Mouse (Mus musculus) small intestine, adult 2 months (tissue): ENCODE measurements at regions not wholly inside any gene's neighbourhood (a gene's known extent, or its start where the extent isn't known, plus 50 kb on each side); places are given as distances from the start of the nearest gene placed in this dataset.

Experiments used
- H3K27ac ChIP-seq: fragments of 200-500 bp; 2 replicates; pipeline ENCODE4 v1.5.1; 2012; ENCODE audit warnings: low read depth, low read length, control low read depth, inconsistent platforms; ENCODE audit not compliant: insufficient read depth
- H3K27me3 ChIP-seq: fragments of 200-500 bp; 2 replicates; pipeline ENCODE4 v1.6.1; 2012; ENCODE audit warnings: mild to moderate bottlenecking, moderate library complexity, low read length, inconsistent platforms; ENCODE audit not compliant: control insufficient read depth, insufficient read depth
- H3K36me3 ChIP-seq: fragments of 200-500 bp; 2 replicates; pipeline ENCODE4 v1.6.1; 2012; ENCODE audit warnings: mild to moderate bottlenecking, low read length, control low read depth, inconsistent platforms; ENCODE audit not compliant: control insufficient read depth, insufficient read depth
- H3K4me1 ChIP-seq: fragments of 200-500 bp; 2 replicates; pipeline ENCODE4 v1.6.1; 2012; ENCODE audit warnings: low read length, inconsistent platforms, mixed read lengths; ENCODE audit not compliant: control insufficient read depth, insufficient read depth, insufficient read length
- H3K4me3 ChIP-seq: fragments of 200-500 bp; 2 replicates; pipeline ENCODE4 v1.5.1; 2012; ENCODE audit warnings: low read depth, mild to moderate bottlenecking, control low read depth, inconsistent platforms, low read length, moderate library complexity
- CTCF ChIP-seq: fragments of 200-500 bp; IDR thresholded peaks from 2 replicates; pipeline ENCODE4 v1.5.1; 2012; ENCODE audit warnings: low read depth, mild to moderate bottlenecking, control low read depth, inconsistent platforms, low read length, moderate library complexity, mixed read lengths; ENCODE audit not compliant: insufficient replicate concordance, insufficient read length; ENCODE audit errors: extremely low read depth
- POLR2A ChIP-seq: fragments of 200-500 bp; IDR thresholded peaks from 2 replicates; pipeline ENCODE4 v1.6.1; 2012; ENCODE audit warnings: low read depth, mild to moderate bottlenecking, control low read depth, inconsistent platforms, low read length, moderate library complexity
- WGBS: fragments of 180-500 bp; shearing (Covaris S2); methylation state at CpG from one replicate; pipeline ENCODE4 v1.1.7; 2018; 5-methylcytosine and 5-hydroxymethylcytosine counted together

DNA sequence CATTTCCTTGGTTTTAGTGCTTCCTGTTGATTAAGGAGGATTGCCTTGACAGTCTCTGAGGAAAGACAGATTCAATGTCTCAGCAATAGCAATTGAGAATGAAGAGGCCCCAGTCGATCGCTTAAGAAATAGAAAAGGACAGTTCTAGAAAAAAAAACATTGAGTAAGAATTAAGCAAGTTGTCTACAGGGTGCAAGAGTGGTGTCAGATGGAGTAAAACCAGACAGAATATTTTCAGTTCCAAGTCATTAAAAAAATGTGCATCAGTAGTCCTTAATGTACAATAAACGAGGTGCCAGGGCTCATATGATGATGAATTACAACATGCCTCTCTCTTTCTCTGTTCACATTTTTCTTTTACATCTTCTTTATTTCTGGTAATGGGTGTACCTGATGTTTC, 248.5 kb upstream of the Cdh11 start:
- H3K27me3 ChIP-seq, result no peaks in the 10 kb centered on the region
- no peaks in the 10 kb centered on the region for H3K4me1 ChIP-seq
- TF ChIP-seq CTCF, result no peak
- TF ChIP-seq POLR2A, result no peak
- H3K36me3 ChIP-seq, result no peaks in the 10 kb centered on the region
- H3K27ac ChIP-seq, result no peak overlapping the region
- 78% methylated on average over 3 of the region's 3 CpGs for WGBS
- H3K4me3 ChIP-seq, result no peak overlapping the region

DNA sequence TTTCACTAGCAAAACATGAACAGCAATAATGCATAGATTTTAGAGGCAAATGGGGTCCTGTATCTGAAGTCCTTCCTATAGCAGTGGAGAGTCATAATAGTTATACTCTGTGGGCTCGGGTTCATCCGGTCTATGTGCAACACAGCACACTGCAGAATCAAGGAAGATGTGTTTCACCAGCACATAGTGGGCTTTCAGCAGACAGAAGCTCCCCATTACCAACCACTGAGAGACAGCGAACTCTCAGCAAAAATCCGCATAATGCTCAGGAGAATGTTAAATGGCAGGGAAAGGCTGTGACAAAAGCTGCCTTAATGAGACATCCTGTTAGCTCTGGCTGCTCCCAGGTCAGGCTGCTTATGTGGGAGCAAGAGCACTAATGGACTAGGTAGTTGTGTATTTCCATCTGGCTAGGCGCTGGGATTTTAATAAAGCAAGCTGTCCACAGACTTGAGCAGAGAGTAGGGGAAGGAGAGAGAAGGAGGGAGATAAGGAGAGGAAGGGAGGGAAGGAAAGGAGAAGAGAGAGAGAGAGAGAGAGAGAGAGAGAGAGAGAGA, 286.7 kb upstream of the Cdh11 start:
- Histone ChIP-seq H3K4me3 (no peak overlapping the region), H3K36me3 (no peaks in the 10 kb centered on the region), H3K27ac (no peak overlapping the region), H3K27me3 (no peaks in the 10 kb centered on the region), H3K4me1 (no peaks in the 10 kb centered on the region)
- WGBS, result 82% methylated on average over 5 of the region's 5 CpGs
- no peak for TF ChIP-seq POLR2A
- TF ChIP-seq CTCF, result no peak

- Histone ChIP-seq H3K36me3 (no peaks in the 10 kb centered on the region), H3K27me3 (no peaks in the 10 kb centered on the region), H3K27ac (no peak overlapping the region), H3K4me1 (no peaks in the 10 kb centered on the region), H3K4me3 (no peak overlapping the region)
- TF ChIP-seq CTCF (no peak), POLR2A (no peak)
- 93% methylated on average over 1 of the region's 1 CpGs for WGBS
Observed at GRCm38 (mm10) chr8:103072646-103073045, 287.2 kb upstream of the Cdh11 start.

DNA sequence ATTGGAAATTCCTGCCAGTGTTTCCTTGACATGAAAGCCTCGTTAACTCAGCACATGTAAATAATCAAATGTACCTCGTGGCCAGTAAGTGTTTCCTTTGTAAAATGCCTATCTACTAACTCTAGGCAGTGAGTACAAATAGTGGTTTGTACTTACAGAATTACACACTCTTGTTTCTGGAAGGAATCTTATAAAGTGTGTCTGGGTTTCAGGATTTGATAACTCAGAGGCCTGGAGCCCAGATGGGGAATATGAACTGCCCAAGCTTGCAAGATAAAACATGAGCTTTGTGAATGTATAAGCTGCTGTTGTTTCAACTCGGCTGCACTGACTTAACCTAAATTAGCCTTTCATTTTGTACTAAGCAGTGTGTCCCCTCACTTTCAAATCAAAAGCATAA, 293.1 kb upstream of the Cdh11 start:
- WGBS, result 45% methylated on average over 3 of the region's 3 CpGs
- Histone ChIP-seq H3K36me3 (no peaks in the 10 kb centered on the region), H3K4me3 (no peak overlapping the region), H3K4me1 (no peaks in the 10 kb centered on the region), H3K27ac (no peak overlapping the region), H3K27me3 (no peaks in the 10 kb centered on the region)
- no peak for TF ChIP-seq POLR2A

GRCm38 (mm10) chr8:103086956-103087482, 301.6 kb upstream of the Cdh11 start:
- 73% methylated on average over 4 of the region's 4 CpGs for WGBS
- Histone ChIP-seq H3K4me1 (no peaks in the 10 kb centered on the region), H3K36me3 (no peaks in the 10 kb centered on the region), H3K27ac (no peak overlapping the region), H3K4me3 (no peak overlapping the region), H3K27me3 (no peaks in the 10 kb centered on the region)
- TF ChIP-seq CTCF, result no peak
- no peak for TF ChIP-seq POLR2A

DNA sequence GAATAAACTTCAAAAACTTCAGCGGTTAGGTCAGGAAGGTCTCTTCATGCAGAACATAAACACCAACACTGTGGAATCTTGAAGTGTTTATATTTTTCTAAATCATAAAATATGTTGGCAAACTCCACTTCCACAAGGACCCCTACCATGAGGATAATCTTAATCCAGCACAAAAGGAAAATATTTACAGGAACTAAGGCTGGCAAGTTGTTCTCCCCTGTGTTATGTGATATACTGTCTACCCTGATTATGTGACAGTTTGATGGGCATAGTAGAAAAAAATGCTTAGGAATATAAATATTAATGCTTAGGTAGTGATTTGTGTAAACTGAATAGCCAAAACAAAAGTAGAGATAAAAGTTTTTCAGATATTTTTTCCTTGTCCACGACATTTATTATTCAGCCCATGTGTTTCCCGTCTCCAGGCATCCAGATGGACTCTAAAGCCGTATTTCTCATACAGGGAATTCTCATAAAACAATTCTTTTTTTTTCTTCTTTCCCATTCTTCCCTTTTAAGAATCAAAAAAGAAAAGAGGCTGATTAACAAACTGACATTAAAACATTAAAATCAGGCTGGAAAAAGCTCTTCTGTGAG, 311.2 kb upstream of the Cdh11 start:
- no peaks in the 10 kb centered on the region for H3K4me1 ChIP-seq
- TF ChIP-seq CTCF (no peak), POLR2A (no peak)
- no peaks in the 10 kb centered on the region for H3K36me3 ChIP-seq
- H3K27me3 ChIP-seq, result no peaks in the 10 kb centered on the region
- WGBS, result 79% methylated on average over 4 of the region's 4 CpGs
- H3K27ac ChIP-seq, result no peak overlapping the region
- H3K4me3 ChIP-seq, result no peak overlapping the region

DNA sequence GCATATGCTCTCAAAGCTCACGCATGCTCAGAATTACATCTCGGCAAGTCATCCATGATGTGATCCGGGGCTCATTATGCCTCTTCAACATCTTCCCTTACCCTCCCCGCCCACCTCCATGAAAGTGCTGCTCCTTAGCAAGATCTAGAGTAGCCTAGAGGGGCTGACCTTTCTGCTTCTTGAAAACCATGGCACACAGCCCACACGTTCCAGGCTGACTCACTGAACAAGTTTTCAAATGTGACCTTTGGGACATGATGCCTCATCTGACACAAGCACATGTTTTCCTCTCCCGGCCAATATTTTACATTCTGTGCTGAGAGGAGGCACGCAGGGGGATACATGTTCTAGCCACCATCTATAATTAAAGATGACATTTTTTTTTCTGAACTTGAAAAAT, 340.1 kb upstream of the Cdh11 start:
- Histone ChIP-seq H3K4me3 (no peak overlapping the region), H3K4me1 (no peaks in the 10 kb centered on the region), H3K36me3 (no peaks in the 10 kb centered on the region), H3K27ac (no peak overlapping the region), H3K27me3 (no peaks in the 10 kb centered on the region)
- TF ChIP-seq POLR2A (no peak), CTCF (no peak)
- 68% methylated on average over 7 of the region's 7 CpGs for WGBS
